Mouse (Mus musculus) T-cell, adult 66 days (primary cell): ENCODE measurements around the gene Glul. TPM values are rescaled to one million over a fixed set of nuclear protein-coding genes. Genes with fewer than 3 reads are reported as not detected.

Experiments used
- total RNA-seq, 2 experiments: library from RNA; stranded (reverse); gene quantifications; 3 replicates in 1 of 2; 4 replicates in 1 of 2; pipeline ENCODE4 v1.2.4; 2023

Glul gene
- total RNA-seq, result 100 to 1,000 TPM; 102 to 120 TPM

GRCm38 (mm10) chr1:153899731-153900380, at the start of gene Glul, which contains the start of gene Teddm2:
Gene Glul, plus strand, starts transcription at chr1:153899944.
Gene Teddm2, minus strand, starts transcription at chr1:153900228.

GRCm38 (mm10) chr1:153874045-153874444, 25.7 kb upstream of the Glul start, which contains the start of gene Teddm1b:
Gene Teddm1b, plus strand, starts transcription at chr1:153874345.

GRCm38 (mm10) chr1:153891442-153891841, 8.3 kb upstream of the Glul start, which contains the start of gene Teddm1a:
Gene Teddm1a, plus strand, starts transcription at chr1:153891742.

Other genes starting within 250 kb of the Glul start
- not detected for gene Rgs8, start 246.9 kb upstream of the Glul start, total RNA-seq
- gene Rgs16, start 159.6 kb upstream of the Glul start, total RNA-seq, result 10 to 100 TPM; 11.9 to 12.3 TPM
- gene Rnasel, start 150.5 kb upstream of the Glul start, total RNA-seq, result 10 to 100 TPM; 32.8 to 39.7 TPM
- not detected for gene Rgsl1, start 55.8 kb upstream of the Glul start, total RNA-seq
- gene Teddm1b, start 25.6 kb upstream of the Glul start, total RNA-seq, result not detected
- not detected for gene Teddm1a, start 8.2 kb upstream of the Glul start, total RNA-seq
- gene Teddm2, start 284 bp downstream of the Glul start, total RNA-seq, result 1 to 10 TPM; 1.3 to 2.4 TPM